Mouse (Mus musculus) adrenal gland, postnatal 14 days (tissue): ENCODE measurements at regions not wholly inside any gene's neighbourhood (a gene's known extent, or its start where the extent isn't known, plus 50 kb on each side); places are given as distances from the start of the nearest gene placed in this dataset.

Source experiments
- DNase-seq: peaks from one replicate; pipeline ENCODE4 v3.0.0; 2021; ENCODE audit warnings: mixed read lengths

- DNase-seq: no peak
Measured at GRCm38 (mm10) chr3:63036691-63037090, 204.6 kb upstream of the Mme start.

GRCm38 (mm10) chr3:63070786-63071185 lies 170.6 kb upstream of the Mme start:
- DNase-seq: no peak

- no peak for DNase-seq
Measured at GRCm38 (mm10) chr3:63073051-63073450, 168.3 kb upstream of the Mme start.

- no peak for DNase-seq
Measured at GRCm38 (mm10) chr3:63078181-63078580, 163.2 kb upstream of the Mme start.

GRCm38 (mm10) chr3:63082161-63082560 lies 159.2 kb upstream of the Mme start:
- DNase-seq: no peak

- DNase-seq: no peak
Measured at GRCm38 (mm10) chr3:63085426-63085825, 155.9 kb upstream of the Mme start.

- peak; percentile 48 for DNase-seq
Measured at GRCm38 (mm10) chr3:63092901-63093300, 148.4 kb upstream of the Mme start.

- DNase-seq: no peak
Measured at GRCm38 (mm10) chr3:63115216-63115615, 126.1 kb upstream of the Mme start.

- no peak for DNase-seq
Measured at GRCm38 (mm10) chr3:63131883-63132282, 109.5 kb upstream of the Mme start.

- no peak for DNase-seq
Measured at GRCm38 (mm10) chr3:63137391-63138147, 103.8 kb upstream of the Mme start.

- DNase-seq: no peak
Measured at GRCm38 (mm10) chr3:63146237-63146636, 95.1 kb upstream of the Mme start.

- no peak for DNase-seq
Measured at GRCm38 (mm10) chr3:63182411-63183166, 58.7 kb upstream of the Mme start.

- no peak for DNase-seq
Measured at GRCm38 (mm10) chr3:63187836-63188440, 53.4 kb upstream of the Mme start.
